Mouse (Mus musculus) liver, embryonic 13.5 days (tissue): Measurements from ENCODE around the gene Opn4. TPM values are rescaled to one million over a fixed set of nuclear protein-coding genes. Genes with fewer than 3 reads are reported as not detected.

Experiments used
- ATAC-seq: fragments of 200-750 bp; cut with Nextera tagmentation; 2 replicates; pipeline ENCODE4 v1.8.0; 2017; ENCODE audit warnings: low read depth, mild to moderate bottlenecking, moderate number of reproducible peaks, moderate library complexity
- DNase-seq: peaks from one replicate; pipeline ENCODE4 v3.0.0; 2022
- H3K27ac ChIP-seq: fragments of 300-500 bp; sonication (generic); 2 replicates; pipeline ENCODE4 v1.5.1; 2015; ENCODE audit warnings: moderate library complexity, mild to moderate bottlenecking, inconsistent platforms
- H3K27me3 ChIP-seq: fragments of 300-500 bp; sonication (generic); 2 replicates; pipeline ENCODE4 v1.6.1; 2015; ENCODE audit warnings: mild to moderate bottlenecking, inconsistent platforms
- H3K36me3 ChIP-seq: fragments of 300-500 bp; sonication (generic); 2 replicates; pipeline ENCODE4 v1.6.1; 2015; ENCODE audit warnings: mild to moderate bottlenecking, inconsistent platforms
- H3K4me1 ChIP-seq: fragments of 300-500 bp; sonication (generic); replicated peaks from 2 replicates; pipeline ENCODE4 v1.6.1; 2015; ENCODE audit warnings: inconsistent platforms
- H3K4me2 ChIP-seq: fragments of 300-500 bp; sonication (generic); 2 replicates; pipeline ENCODE4 v1.6.1; 2015; ENCODE audit warnings: inconsistent platforms, mild to moderate bottlenecking, moderate library complexity
- H3K4me3 ChIP-seq: fragments of 300-500 bp; sonication (generic); replicated peaks from 2 replicates; pipeline ENCODE4 v1.5.1; 2015; ENCODE audit warnings: mild to moderate bottlenecking, inconsistent platforms
- H3K9ac ChIP-seq: fragments of 300-500 bp; sonication (generic); 2 replicates; pipeline ENCODE4 v1.6.1; 2015; ENCODE audit warnings: mild to moderate bottlenecking, inconsistent platforms
- H3K9me3 ChIP-seq: fragments of 300-500 bp; sonication (generic); replicated peaks from 2 replicates; pipeline ENCODE4 v1.6.1; 2016; ENCODE audit warnings: inconsistent platforms
- WGBS: fragments of 180-500 bp; shearing (Covaris S2); methylation state at CpG from one replicate; pipeline ENCODE4 v1.1.7; 2015; ENCODE audit not compliant: insufficient replicate concordance; 5-methylcytosine and 5-hydroxymethylcytosine counted together
- polyA plus RNA-seq: library from polyadenylated mRNA; unstranded; fragments of >200 nt; fragmentation: Nextera tagmentation; extraction: Ambion mirVana; gene quantifications from 2 replicates; pipeline ENCODE4 v1.2.1, GENCODE M21; 2015

Gene Opn4
- polyA plus RNA-seq, 1 experiment from 2014 or later = not detected

GRCm38 (mm10) chr14:34571610-34572387 is 28.1 kb downstream of the Opn4 start:
- H3K9ac ChIP-seq = no peak overlapping the region
- no peaks in the 10 kb centered on the region; the same call in 1 of the 2 replicates for H3K4me1 ChIP-seq
- ATAC-seq (no peak), DNase-seq (no peak)
- H3K27ac ChIP-seq = no peak overlapping the region
- H3K4me3 ChIP-seq = no peak overlapping the region
- peaks cover 17% of the 10 kb centered on the region for H3K27me3 ChIP-seq
- no peaks in the 10 kb centered on the region for H3K9me3 ChIP-seq
- no peak overlapping the region for H3K4me2 ChIP-seq
- H3K36me3 ChIP-seq = no peaks in the 10 kb centered on the region
- 67% methylated on average over 17 of the region's 17 CpGs for WGBS

DNA sequence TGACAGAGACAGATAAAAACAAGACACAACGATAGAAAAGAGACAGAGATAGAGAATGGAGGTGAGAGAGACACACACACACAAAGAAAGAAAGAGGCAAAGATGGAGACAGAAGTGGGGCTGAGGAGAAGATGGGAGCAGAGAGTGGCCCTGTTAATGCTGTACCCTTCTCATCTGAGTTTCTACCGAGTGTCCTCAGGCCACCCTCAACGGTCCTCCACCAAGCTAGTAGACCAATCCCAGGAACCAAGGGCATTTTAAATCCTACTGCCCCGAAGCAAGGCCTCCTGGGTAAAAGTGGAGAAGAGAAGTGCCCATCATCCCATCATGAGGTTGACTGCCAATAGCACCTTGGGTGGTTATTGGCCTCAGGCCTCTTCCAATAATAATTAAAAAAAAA is 29.0 kb downstream of the Opn4 start:
- no peaks in the 10 kb centered on the region for H3K9me3 ChIP-seq
- no peak overlapping the region for H3K4me3 ChIP-seq
- no peak overlapping the region for H3K27ac ChIP-seq
- no peaks in the 10 kb centered on the region for H3K36me3 ChIP-seq
- H3K27me3 ChIP-seq = peaks cover 17% of the 10 kb centered on the region
- no peak overlapping the region for H3K4me2 ChIP-seq
- 53% methylated on average over 4 of the region's 4 CpGs for WGBS
- H3K4me1 ChIP-seq = no peaks in the 10 kb centered on the region; the same call in 1 of the 2 replicates
- DNase-seq (no peak), ATAC-seq (no peak)
- H3K9ac ChIP-seq = no peak overlapping the region

GRCm38 (mm10) chr14:34570294-34570693 is 29.6 kb downstream of the Opn4 start:
- Histone ChIP-seq H3K4me3 (no peak overlapping the region), H3K27ac (no peak overlapping the region), H3K36me3 (no peaks in the 10 kb centered on the region), H3K4me2 (peak overlapping the region; percentile 38; the same call in 1 of the 2 replicates), H3K9me3 (no peaks in the 10 kb centered on the region), H3K9ac (no peak overlapping the region), H3K27me3 (peaks cover 17% of the 10 kb centered on the region), H3K4me1 (no peaks in the 10 kb centered on the region; the same call in 1 of the 2 replicates)
- DNase-seq = peak; percentile 42
- ATAC-seq = peak; percentile 48; the same call in 1 of the 2 replicates
- 0% methylated on average over 6 of the region's 6 CpGs for WGBS

DNA sequence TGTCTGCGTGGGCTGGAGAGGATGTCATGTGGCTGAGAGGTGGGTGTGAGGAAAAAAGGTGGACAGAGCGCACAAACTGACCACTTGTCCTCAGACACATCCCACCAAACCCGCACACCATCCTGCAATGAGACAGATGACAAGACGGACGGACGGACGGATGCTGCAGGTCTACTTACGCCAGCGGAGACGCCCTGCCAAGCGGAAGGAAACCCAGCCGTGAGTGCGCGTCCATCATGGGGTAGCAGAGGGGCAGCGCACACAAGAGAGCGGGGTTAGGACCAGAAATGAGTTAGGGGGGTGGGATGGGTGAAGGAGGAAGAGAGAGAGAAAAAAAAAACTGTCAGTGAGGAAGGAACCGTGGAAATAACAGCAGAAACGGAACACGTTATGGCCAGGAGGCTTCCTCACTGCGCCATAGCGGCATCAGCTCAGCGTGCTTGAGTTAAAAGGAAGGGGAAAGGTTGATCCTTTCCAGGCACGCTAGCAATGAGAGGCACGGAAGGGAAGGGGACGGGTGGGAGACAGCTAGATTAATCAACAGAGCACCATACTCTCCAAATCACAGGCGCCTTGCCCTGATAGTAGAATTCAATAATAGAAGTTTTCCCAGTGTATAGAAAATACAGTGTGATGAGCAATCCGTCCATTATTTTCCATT is 30.3 kb downstream of the Opn4 start:
- DNase-seq (no peak), ATAC-seq (no peak)
- H3K4me2 ChIP-seq = peak overlapping the region; percentile 38
- H3K27me3 ChIP-seq = peaks cover 17% of the 10 kb centered on the region
- no peaks in the 10 kb centered on the region for H3K9me3 ChIP-seq
- no peaks in the 10 kb centered on the region for H3K36me3 ChIP-seq
- H3K4me3 ChIP-seq = no peak overlapping the region
- H3K27ac ChIP-seq = no peak overlapping the region
- no peaks in the 10 kb centered on the region; the same call in 1 of the 2 replicates for H3K4me1 ChIP-seq
- H3K9ac ChIP-seq = no peak overlapping the region
- 28% methylated on average over 27 of the region's 27 CpGs for WGBS

GRCm38 (mm10) chr14:34568626-34569025 is 31.3 kb downstream of the Opn4 start:
- Histone ChIP-seq H3K36me3 (no peaks in the 10 kb centered on the region), H3K27me3 (peaks cover 17% of the 10 kb centered on the region), H3K4me3 (no peak overlapping the region), H3K9me3 (no peaks in the 10 kb centered on the region), H3K27ac (no peak overlapping the region), H3K4me2 (no peak overlapping the region), H3K4me1 (no peaks in the 10 kb centered on the region; the same call in 1 of the 2 replicates), H3K9ac (no peak overlapping the region)
- 63% methylated on average over 4 of the region's 4 CpGs for WGBS
- DNase-seq = no peak
- ATAC-seq = no peak

DNA sequence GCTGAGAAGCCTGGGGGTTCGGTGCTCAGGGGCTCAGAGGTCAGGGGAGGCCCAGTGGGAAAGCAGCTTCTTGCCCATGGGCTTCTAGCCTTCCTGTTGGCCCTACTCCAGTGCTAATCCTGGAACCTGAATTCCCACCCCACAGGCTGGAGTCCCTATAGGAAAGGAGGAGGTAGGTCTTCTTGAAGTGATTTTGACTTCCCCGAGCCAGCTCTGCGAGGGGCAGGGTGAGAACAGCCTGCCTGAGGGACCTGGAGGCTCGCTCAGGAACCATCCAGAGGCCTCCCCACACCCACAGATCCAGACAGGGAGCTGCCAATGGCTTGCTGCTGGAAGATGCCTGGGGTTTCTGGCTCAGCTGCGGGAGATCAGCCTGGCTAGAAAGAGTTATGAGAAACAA is 32.2 kb downstream of the Opn4 start:
- H3K27ac ChIP-seq = no peak overlapping the region
- no peaks in the 10 kb centered on the region for H3K9me3 ChIP-seq
- WGBS = 52% methylated on average over 5 of the region's 5 CpGs
- no peak for DNase-seq
- no peak overlapping the region for H3K4me3 ChIP-seq
- no peaks in the 10 kb centered on the region for H3K36me3 ChIP-seq
- H3K9ac ChIP-seq = no peak overlapping the region
- H3K4me2 ChIP-seq = no peak overlapping the region
- peaks cover 17% of the 10 kb centered on the region for H3K27me3 ChIP-seq
- no peak for ATAC-seq
- H3K4me1 ChIP-seq = no peaks in the 10 kb centered on the region; the same call in 1 of the 2 replicates

- DNase-seq = no peak
- H3K4me3 ChIP-seq = no peak overlapping the region
- peaks cover 17% of the 10 kb centered on the region for H3K27me3 ChIP-seq
- H3K36me3 ChIP-seq = no peaks in the 10 kb centered on the region
- no peaks in the 10 kb centered on the region; the same call in 1 of the 2 replicates for H3K4me1 ChIP-seq
- no peak overlapping the region for H3K9ac ChIP-seq
- ATAC-seq = no peak
- 73% methylated on average over 7 of the region's 7 CpGs for WGBS
- no peak overlapping the region for H3K4me2 ChIP-seq
- no peak overlapping the region for H3K27ac ChIP-seq
- H3K9me3 ChIP-seq = no peaks in the 10 kb centered on the region
These were observed 33.4 kb downstream of the Opn4 start for GRCm38 (mm10) chr14:34566530-34566929.

GRCm38 (mm10) chr14:34565711-34566110 is 34.2 kb downstream of the Opn4 start:
- H3K9me3 ChIP-seq = no peaks in the 10 kb centered on the region

GRCm38 (mm10) chr14:34564646-34565045 is 35.3 kb downstream of the Opn4 start:
- no peak overlapping the region for H3K9ac ChIP-seq
- no peaks in the 10 kb centered on the region; the same call in 1 of the 2 replicates for H3K4me1 ChIP-seq
- peaks cover 13% of the 10 kb centered on the region for H3K27me3 ChIP-seq
- no peaks in the 10 kb centered on the region for H3K9me3 ChIP-seq
- H3K36me3 ChIP-seq = no peaks in the 10 kb centered on the region
- no peak for DNase-seq
- no peak for ATAC-seq
- H3K4me2 ChIP-seq = no peak overlapping the region
- no peak overlapping the region for H3K27ac ChIP-seq
- whole genome bisulfite sequencing = 61% methylated on average over 5 of the region's 5 CpGs
- H3K4me3 ChIP-seq = no peak overlapping the region

More at GRCm38 (mm10) chr14:34565711-34566110, 34.2 kb downstream of the Opn4 start:
- H3K4me1 ChIP-seq = no peaks in the 10 kb centered on the region; the same call in 1 of the 2 replicates
- no peak overlapping the region for H3K9ac ChIP-seq
- no peak overlapping the region for H3K4me2 ChIP-seq
- no peak for ATAC-seq
- no peak overlapping the region for H3K4me3 ChIP-seq
- WGBS = 60% methylated on average over 17 of the region's 17 CpGs
- no peak overlapping the region for H3K27ac ChIP-seq
- no peak for DNase-seq
- peaks cover 17% of the 10 kb centered on the region for H3K27me3 ChIP-seq
- H3K36me3 ChIP-seq = no peaks in the 10 kb centered on the region

DNA sequence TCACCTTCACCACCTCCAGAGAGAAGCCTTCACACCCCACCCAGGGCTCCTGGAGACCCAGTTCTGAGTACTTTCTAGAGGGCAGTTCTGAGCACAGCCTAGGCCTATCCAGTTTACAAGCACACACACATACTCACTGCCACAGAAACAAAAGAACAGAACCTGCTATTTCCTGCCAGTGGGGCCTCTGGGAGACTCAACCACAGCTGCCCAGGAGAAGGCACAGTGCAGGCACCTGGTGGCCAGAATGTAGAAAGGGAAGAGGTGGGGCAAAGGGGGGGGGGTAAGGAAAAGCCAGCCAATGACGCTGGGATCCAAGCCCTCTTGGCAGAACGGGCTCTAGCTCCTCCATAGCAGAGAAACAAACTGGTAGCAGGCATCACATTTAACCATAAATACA is 37.5 kb downstream of the Opn4 start:
- Histone ChIP-seq H3K9me3 (no peaks in the 10 kb centered on the region), H3K36me3 (no peaks in the 10 kb centered on the region), H3K4me3 (no peak overlapping the region), H3K9ac (no peak overlapping the region), H3K27me3 (no peaks in the 10 kb centered on the region), H3K4me2 (no peak overlapping the region), H3K4me1 (no peaks in the 10 kb centered on the region), H3K27ac (no peak overlapping the region)
- no peak for DNase-seq
- no peak for ATAC-seq
- WGBS = 27% methylated on average over 2 of the region's 2 CpGs

GRCm38 (mm10) chr14:34561647-34562046 is 38.3 kb downstream of the Opn4 start:
- no peaks in the 10 kb centered on the region for H3K9me3 ChIP-seq
- no peak for DNase-seq
- no peak overlapping the region for H3K9ac ChIP-seq
- no peaks in the 10 kb centered on the region for H3K4me1 ChIP-seq
- no peak overlapping the region for H3K4me3 ChIP-seq
- no peaks in the 10 kb centered on the region for H3K36me3 ChIP-seq
- H3K4me2 ChIP-seq = no peak overlapping the region
- no peak for ATAC-seq
- WGBS = 66% methylated on average over 8 of the region's 8 CpGs
- no peak overlapping the region for H3K27ac ChIP-seq
- no peaks in the 10 kb centered on the region for H3K27me3 ChIP-seq
